Mouse (Mus musculus): ENCODE results near the gene Coro2a.
A peak's percentile ranks its signal among the peaks of the same experiment; 100 is the strongest.

Coro2a gene

GRCm38 (mm10) chr4:46558672-46559667 lies 43.0 kb downstream of the Coro2a start:
- DNase-seq (ENCODE audit: low read depth), result no peak

GRCm38 (mm10) chr4:46556933-46557332 lies 45.1 kb downstream of the Coro2a start:
- no peak for DNase-seq (ENCODE audit: low read depth)

DNA sequence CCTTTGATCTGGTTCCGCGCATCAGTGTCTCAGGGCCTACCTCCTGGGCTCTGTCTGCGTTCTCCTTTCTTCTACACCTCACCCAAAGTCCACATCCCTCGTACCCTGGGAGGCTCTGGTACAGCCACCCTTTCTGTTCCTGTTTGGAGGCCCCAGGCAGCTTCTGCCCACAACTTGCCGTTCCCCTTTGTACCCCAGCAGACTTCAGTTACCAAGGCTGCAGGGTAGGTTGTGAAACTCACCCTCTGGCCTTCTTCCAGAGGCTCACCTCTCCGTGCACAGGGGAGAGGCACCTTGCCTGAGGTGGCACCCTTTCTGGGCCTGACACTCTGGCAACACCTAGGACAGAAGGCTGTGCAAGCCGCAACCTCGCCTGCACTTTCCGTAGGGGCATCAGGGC lies 46.2 kb downstream of the Coro2a start:
- no peak for DNase-seq (ENCODE audit: low read depth)

GRCm38 (mm10) chr4:46554295-46555069 lies 47.5 kb downstream of the Coro2a start:
- DNase-seq (ENCODE audit: low read depth), result no peak

DNA sequence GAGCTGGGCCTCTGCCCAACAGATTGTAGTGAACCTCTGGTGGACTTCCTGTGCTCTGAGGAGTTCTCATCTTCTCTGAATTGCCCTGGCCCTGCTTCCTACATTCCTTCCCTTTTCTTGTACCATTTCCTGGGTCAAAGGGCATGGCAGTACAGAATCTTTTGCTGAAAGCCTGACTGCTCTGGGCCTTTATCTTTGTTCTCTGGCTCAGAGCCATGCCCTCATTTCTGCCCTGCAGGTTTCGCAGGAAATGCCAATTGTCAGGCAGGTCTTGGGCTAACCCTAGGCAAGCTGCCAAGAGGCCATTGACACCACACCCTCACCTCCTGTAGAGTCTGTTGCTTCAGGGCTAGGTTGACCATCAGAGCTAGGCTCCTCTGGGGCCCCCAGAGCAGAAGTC lies 48.1 kb downstream of the Coro2a start:
- no peak for DNase-seq (ENCODE audit: low read depth)

- DNase-seq (ENCODE audit: low read depth), result no peak
Measured at GRCm38 (mm10) chr4:46550406-46550805, 51.6 kb downstream of the Coro2a start.

- DNase-seq (ENCODE audit: low read depth), result no peak
Measured at GRCm38 (mm10) chr4:46549979-46550378, 52.0 kb downstream of the Coro2a start.

DNA sequence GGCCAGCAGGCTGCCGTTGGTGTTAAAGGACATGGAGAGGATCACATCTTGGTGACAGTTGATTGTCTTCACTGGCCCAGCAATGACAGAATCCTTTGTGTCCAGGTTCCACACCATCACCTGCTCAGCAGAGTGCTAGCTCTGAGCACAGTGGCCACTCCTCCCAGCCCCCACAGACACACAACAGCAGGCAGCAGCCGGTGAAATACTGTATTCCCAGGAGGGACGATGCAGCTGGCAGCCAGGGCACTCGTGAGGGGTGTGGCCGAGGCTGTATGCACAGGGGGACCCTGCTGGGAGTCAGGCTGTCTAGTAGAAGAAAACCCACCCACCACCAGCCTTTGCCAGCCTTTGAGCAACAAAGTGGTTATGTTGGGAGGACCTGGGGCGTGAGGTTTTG lies 55.3 kb downstream of the Coro2a start:
- no peak for DNase-seq (ENCODE audit: low read depth)

DNA sequence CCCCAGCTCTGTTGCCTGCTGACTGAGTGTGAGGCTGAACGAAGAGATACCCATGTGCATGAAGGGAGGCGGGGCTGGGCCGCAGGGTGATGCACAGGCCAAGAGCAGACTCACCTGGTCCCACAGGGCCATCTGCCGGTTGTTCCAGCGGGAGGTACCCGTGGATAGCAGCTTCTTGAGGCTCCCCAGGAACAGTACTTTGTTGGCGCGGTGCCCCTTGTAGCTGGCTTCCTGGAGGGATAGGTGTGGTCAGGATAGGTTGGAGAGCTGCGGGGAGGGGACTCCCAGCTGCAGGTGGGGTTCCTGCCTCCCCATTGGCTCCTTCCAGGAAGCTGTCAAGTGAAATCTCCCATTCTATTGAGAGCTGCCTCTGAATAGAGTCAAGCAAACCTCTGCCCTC lies 56.5 kb downstream of the Coro2a start:
- DNase-seq (ENCODE audit: low read depth), result no peak

- peak; percentile 73 for DNase-seq (ENCODE audit: low read depth)
Measured at GRCm38 (mm10) chr4:46544313-46544712, 57.7 kb downstream of the Coro2a start.

GRCm38 (mm10) chr4:46543366-46544050 lies 58.5 kb downstream of the Coro2a start:
- DNase-seq (ENCODE audit: low read depth), result no peak

DNA sequence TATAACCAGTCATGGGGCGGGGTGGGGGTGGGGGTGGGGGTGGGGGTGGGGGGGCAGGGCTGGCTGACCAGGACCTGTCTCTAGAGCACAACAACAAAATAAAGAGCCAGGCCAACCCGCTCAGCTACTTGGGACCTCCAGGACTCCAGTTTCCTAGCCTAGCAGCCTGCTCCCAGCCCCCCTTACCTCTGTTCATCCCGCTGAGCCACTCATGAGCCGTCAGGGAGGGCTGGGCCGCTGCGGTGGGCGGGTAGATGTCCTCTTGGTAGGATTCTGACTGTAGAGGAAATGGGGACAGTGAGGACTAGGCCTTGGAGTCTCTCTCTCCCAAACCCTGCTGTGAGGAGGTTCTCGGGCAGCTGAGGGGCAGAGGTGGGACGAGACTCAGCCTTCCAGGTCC lies 60.3 kb downstream of the Coro2a start:
- DNase-seq (ENCODE audit: low read depth), result no peak

DNA sequence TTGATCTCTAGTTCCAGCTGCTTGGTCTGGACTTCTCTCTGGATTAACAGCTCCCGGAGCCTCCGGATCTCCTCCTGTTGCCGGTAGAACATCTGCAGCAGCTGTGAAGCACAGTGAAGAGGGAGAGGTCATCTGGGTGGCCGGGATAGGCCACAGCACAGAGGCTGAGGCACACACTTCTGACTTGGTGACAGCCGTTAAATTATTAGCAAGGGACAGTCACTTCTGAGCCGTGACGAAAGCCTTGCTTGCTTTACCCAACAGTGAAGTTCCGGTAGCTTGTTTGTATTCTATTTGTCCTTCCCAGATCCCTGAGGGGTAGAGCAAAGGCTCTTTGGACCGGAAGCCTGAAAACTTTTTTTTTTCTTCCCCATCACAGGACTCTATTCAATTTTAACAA lies 62.8 kb downstream of the Coro2a start:
- DNase-seq (ENCODE audit: low read depth), result no peak

DNA sequence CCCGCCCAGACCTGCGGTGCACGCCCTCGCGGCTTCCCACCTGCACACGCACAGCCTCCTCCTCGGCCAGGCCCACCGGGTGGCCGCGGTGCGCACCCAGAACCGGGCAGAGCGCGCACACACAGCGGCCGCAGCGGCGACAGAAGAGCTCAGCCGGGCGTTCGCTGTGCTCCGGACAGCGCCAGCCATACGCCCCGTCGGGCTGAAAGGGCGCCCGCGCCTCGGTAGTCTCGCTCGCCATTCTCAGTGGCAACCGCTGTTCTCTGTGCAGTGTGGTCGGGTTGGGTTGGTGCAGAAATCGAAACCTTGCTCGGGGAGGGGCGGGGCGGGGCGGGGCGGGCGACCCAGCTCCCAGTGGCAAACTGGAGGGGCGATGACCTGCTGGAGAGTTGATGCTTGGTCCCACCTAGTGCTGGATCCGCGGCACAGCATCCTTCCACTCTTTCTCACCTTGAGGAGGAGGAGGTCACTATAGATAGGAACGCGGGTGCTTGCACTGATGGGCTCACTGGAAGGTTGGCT lies 66.1 kb downstream of the Coro2a start, which contains the start of gene Trim14:
Gene Trim14, minus strand, starts transcription at position 302 of the 522 bp plus-strand sequence.
- DNase-seq (ENCODE audit: low read depth), result peak; percentile 57

GRCm38 (mm10) chr4:46535094-46535830 lies 66.7 kb downstream of the Coro2a start:
- DNase-seq (ENCODE audit: low read depth), result no peak

GRCm38 (mm10) chr4:46533934-46534720 lies 67.9 kb downstream of the Coro2a start:
- DNase-seq (ENCODE audit: low read depth), result no peak

DNA sequence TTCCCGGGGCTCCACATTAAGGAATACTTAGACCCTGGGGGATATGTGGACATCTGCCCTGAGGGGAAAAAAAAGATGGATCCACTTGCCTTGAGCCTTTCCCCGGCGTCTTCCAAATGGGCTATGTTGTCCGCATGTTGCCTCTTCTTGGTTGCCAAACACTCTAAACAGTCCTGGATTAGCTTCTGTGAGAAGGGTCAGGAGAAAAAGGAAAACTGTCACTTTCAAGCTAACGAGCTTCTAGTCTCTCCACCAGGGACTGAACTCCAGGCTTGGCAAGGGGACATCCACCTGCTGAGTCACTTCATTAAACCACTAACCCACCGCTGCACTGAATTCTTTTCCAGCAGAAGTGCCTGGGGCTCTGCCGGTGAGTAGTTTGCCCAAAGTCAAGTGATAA lies 69.1 kb downstream of the Coro2a start:
- no peak for DNase-seq (ENCODE audit: low read depth)

GRCm38 (mm10) chr4:46532511-46532910 lies 69.5 kb downstream of the Coro2a start:
- DNase-seq (ENCODE audit: low read depth), result no peak

DNA sequence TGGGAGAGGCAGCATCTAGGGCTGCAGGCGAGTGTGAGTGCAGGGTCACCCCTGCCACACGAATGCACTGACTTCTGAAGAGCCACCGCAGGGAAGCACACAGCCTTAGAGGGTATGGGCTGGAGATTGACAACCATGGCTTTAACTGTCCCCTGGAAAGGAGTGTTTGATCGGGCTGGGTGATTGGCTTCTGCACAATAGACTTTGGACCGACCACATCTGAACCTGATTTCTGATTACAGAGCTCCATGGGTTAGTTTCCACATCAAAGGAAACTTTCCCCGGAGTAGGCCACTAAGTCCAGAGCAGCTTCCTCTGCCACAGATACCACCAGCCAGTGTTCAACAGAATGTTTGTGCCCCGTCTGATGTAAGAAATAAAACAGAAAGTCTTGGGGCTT lies 72.3 kb downstream of the Coro2a start:
- no peak for DNase-seq (ENCODE audit: low read depth)

- no peak for DNase-seq (ENCODE audit: low read depth)
Measured at GRCm38 (mm10) chr4:46527558-46527926, 74.5 kb downstream of the Coro2a start.
